Mouse (Mus musculus): ENCODE data around the gene Rhoj.
"Not testable (repeated sequence)": the region's sequence is repeated elsewhere in the genome, so short reads cannot be mapped to it uniquely, and the experiment has no call there.

Rhoj gene

DNA sequence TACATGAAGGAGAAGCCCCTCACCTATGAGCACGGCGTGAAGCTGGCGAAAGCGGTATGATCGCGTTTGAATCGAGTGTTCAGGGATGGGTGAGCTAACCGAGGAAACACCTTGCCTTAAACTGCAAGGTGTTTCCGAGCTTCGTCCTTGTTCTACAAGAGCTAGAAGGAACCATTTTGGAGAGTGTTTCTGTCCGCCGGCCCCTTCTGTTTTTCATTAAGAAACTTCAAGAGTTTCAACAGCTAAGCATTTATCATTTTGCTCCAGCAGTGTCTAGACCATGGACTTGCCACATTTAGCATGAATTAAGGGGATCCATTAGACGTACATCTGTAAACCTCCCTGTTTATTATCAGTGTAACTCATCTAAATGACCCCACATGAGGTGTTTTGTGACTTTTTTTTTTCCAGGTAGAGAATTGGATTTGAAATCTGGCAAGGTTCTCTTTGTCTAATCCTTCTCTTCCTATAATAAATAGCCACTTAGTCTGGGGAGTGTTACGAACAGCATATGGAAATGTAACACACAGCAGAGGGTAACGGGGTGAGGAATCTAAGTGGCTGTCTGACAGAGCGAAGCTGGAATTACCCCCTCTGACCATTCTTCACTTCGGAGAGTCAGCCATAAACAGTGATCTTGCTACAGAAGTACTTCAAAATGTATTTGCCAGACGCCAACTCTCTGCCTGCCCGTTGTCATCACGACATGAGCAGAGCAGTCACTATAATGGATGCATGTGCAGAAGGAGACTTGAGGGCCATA is 86.1 kb downstream of the Rhoj start:
- peak; percentile 8 for DNase-seq (ENCODE audit: low spot score)

DNA sequence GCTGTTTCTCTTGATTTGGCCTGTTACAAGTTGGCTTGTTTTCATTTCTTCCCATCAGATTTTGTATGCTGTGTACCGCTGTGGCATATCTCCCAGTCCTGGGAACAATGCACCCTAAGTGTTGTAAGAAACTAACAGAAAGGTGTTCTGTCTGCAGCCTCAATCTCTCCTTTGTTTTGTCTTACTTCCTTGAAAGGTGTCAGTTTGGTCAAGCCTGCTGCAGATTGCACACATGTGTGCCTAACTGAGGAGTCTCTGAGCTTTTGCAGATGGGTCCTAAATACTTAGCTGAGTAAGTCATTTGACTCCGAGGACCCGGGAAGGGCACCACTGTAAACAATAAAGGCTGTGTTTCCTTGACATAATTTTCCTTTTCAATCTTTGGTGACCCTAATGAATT is 88.5 kb downstream of the Rhoj start:
- DNase-seq (ENCODE audit: low spot score) = no peak

DNA sequence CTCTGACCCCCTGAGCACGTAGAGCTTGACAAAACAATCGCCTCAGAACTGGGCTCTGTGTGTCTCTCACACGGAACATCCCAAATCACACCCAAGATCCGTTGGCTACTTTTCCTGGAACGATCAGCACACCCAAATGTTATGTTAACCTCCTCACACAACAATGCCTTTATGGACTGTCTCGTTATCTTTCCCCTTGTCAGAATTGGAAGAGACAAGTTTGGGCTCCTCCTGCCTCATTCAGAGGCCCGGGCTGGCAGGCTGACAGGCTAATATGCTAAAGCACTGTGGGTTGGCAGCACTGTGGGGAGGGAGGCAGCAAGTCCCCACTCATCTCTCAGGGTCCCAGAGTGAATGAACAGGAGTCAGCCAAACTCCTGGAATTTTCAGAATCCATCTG is 89.0 kb downstream of the Rhoj start:
- DNase-seq (ENCODE audit: low spot score) = no peak

GRCm38 (mm10) chr12:75412964-75413363 is 104.8 kb downstream of the Rhoj start:
- DNase-seq (ENCODE audit: low spot score) = no peak

DNA sequence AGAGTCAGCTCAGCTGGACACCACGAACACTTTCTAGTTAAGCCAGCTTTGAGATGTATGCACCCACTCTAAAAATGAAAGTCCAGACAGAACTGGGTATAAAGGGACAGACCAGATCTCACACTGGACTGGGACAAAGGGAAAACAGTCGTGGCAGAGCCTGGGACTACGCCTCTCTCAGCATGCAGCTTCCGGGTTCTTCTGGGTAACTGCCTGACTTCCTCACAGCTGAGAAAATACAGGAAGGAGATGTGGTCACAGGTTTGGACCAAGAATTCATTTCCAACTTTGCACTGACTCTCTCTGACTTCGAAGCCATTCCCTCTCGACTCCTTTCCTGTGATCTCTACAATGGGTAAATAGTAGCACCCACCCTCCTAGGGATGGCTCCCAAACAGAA is 106.9 kb downstream of the Rhoj start:
- no peak for DNase-seq (ENCODE audit: low spot score)

- DNase-seq (ENCODE audit: low spot score) = no peak
Measured at GRCm38 (mm10) chr12:75416681-75417080, 108.6 kb downstream of the Rhoj start, which contains the start of gene Gphb5. Gphb5 (minus strand) TSS chr12:75416781.

DNA sequence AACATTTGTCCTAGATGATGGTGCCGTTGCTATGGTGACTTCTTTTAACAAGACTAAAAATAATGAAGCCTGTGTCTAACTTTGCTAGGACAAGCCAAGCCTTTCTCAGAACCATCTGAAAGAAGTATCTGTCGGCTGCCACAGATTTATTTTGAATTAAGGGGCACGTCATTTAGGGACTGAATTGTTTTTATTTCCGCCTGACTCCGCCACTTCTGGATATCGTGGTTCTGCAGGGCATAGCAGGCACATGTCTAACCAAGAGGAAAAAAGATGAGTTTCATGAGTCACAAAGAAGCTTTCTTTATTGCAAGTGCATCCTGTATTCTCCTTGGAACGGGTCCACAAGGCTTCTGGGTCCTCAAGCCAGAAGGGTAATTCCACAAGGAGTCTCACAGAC is 116.2 kb downstream of the Rhoj start:
- DNase-seq (ENCODE audit: low spot score) = no peak

DNA sequence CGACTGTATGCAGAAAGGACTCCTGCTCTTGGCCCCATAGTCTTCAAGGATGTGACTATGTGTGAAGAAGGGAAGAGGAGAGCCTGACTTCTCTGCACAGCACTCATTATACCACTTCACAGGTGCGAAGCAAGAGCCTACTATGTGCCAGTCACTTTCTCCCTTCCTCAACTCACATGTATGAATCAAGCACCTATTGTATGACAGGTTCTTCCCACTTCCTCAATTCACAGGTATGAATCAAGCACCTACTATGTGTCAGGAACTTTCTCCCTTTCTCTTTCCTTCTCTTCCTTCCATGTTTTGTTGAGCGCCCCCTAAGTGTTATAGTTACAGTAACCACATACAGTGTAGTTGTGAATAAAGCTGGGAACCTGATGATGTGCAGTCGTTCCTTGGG is 116.7 kb downstream of the Rhoj start:
- no peak for DNase-seq (ENCODE audit: low spot score)

DNA sequence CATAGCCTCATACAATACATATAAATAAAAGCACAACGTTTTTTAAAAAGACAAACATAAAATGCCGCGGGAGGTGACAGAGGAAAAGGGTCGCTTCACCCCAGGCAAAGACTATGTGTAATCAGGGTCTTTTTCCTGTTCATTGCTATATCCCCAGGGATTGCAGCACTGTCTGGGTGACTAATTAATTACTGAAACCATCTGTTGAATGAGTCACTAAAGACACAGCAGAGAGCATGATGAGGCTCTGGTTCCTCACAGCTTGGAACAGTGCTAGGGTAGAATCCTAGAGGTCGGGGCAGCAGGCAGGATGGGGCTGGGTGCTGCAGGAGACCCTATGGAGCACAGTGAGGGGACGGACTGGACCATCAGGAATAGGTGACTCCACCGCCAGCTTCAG is 117.8 kb downstream of the Rhoj start:
- DNase-seq (ENCODE audit: low spot score) = no peak

GRCm38 (mm10) chr12:75428719-75429118 is 120.6 kb downstream of the Rhoj start:
- no peak for DNase-seq (ENCODE audit: low spot score)

- DNase-seq (ENCODE audit: low spot score) = no peak
Measured at GRCm38 (mm10) chr12:75429685-75430396, 121.7 kb downstream of the Rhoj start.

- DNase-seq (ENCODE audit: low spot score) = not testable (repeated sequence)
Measured at GRCm38 (mm10) chr12:75432400-75432799, 124.3 kb downstream of the Rhoj start.

DNA sequence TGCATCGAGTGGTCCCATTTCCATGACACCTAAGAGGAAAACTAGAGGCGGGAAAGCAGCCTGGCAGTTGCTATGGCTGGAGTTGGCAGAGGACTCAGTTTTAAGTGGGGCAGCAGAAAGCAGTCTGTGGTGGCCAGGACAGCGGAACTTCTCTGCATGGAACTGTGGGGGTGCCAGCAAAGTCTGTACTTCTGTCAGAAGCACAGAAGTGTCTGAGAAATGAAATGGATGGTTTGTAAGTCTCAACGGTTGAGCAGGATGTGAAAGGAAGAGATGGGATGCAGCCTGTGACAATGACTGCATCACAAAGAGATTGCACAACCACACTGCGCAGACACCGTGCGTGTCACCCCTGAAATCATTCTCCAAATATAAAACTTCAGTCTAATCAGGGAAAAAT is 138.1 kb downstream of the Rhoj start:
- DNase-seq (ENCODE audit: low spot score) = no peak

GRCm38 (mm10) chr12:75448921-75449320 is 140.8 kb downstream of the Rhoj start:
- DNase-seq (ENCODE audit: low spot score) = no peak

- peak; percentile 18 for DNase-seq (ENCODE audit: low spot score)
Measured at GRCm38 (mm10) chr12:75449475-75449966, 141.4 kb downstream of the Rhoj start.

- no peak for DNase-seq (ENCODE audit: low spot score)
Measured at GRCm38 (mm10) chr12:75450011-75450410, 141.9 kb downstream of the Rhoj start.

DNA sequence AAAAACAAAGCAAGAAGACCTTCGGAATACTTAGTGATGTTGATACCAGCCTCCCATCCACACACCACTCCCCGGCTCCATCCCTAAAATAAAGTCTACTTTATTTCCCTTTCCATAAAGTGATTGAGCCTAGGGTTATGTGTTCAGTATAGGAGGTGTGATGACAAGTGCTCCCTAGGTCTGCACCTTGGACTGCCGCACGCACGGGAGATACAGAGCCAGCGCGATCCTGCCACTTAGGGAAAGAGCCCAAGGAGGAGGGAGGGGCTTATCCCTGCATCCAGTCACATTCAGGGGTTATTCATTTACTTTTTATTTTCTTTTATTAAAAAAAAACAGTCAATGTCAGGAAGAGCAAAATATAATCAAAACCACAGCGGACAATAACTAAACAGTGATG is 142.5 kb downstream of the Rhoj start:
- no peak for DNase-seq (ENCODE audit: low spot score)
